Mouse (Mus musculus): ENCODE results near the gene Gm20772.
"Not testable (repeated sequence)": the region's sequence is repeated elsewhere in the genome, so short reads cannot be mapped to it uniquely, and the experiment has no call there.

The Gm20772 gene

DNA sequence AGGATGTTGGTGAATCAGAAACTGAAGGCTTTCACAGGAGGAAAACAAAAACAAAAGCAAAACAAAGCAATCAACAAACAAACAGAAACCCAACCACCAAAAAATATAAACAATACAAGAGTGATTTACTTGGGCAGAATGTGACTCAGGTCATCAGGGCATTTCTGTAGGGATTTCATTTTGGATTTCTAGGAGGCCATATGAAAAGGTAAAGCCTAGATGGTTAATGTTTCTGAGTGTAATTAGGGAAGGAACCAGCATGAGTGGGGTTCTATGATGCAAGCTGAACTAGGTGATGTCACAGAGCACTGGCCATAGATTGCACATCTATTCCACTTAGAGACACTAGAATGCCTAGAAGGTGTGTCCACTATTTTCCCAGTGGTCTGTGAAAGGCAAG is at the start of gene Gm20772, which contains the start of gene Gm20831:
TSS of gene Gm20772 (plus strand) at position 301 of the 400 bp plus-strand sequence.
TSS of gene Gm20831 (plus strand) at position 301 of the 400 bp plus-strand sequence.
- in situ Hi-C loops (cut with MboI; ENCODE audit: unreplicated experiment in 2 of 2): not testable (repeated sequence)

DNA sequence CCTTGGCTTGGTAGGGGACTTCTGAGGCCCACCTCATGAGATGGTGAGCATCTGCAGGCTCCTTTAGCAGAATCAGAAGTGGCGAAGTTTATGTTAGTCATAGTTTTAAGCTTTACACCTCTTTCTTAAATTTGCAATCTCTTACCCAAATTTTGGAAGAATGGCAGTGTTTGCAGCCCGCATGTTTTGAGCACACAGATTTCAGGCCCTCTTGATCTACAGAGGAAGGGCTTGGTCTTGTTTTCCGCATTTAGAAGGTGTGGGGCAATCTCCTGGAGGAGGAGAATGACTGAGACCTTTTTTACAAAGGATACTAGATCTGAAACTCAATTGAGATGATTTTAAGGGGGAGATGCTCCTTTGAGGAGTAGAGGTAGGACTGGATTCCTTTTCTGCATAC is 28.4 kb upstream of the Gm20772 start, which contains the start of gene Gm21904:
TSS of gene Gm21904 (minus strand) at position 101 of the 400 bp plus-strand sequence.
- in situ Hi-C loops (cut with MboI; ENCODE audit: unreplicated experiment in 2 of 2): not testable (repeated sequence)
